Mouse (Mus musculus) left cerebral cortex, postnatal 10 days (tissue): ENCODE measurements around the gene Bcl10. TPM values are rescaled to one million over a fixed set of nuclear protein-coding genes. Genes with fewer than 3 reads are reported as not detected.

Experiments used
- DNase-seq, 2 experiments: peaks; one replicate each; pipeline ENCODE4 v3.0.0; 2021 to 2022; ENCODE audit warnings: low spot score in 2 of 2, mixed read lengths in 1 of 2; ENCODE audit errors: extremely low spot score in 1 of 2
- intact Hi-C: fragments of 180-260 bp; cut with DNase I; formaldehyde crosslinking; loops from one replicate; pipeline ENCODE4 v1.15.1; 2025
- total RNA-seq, 2 experiments: library from RNA; stranded (reverse); gene quantifications; 2 replicates each; pipeline ENCODE4 v1.2.3; 2021

Bcl10 gene
- total RNA-seq, 2 experiments from 2014 or later = 15.8 to 16.2 TPM

- intact Hi-C loops = no loop called here
- DNase-seq = peak in 1 of 2 experiments; percentile 35
Measured at GRCm38 (mm10) chr3:145969031-145969501, 46.5 kb downstream of the Bcl10 start.

- DNase-seq = no peak
- intact Hi-C loops = no loop called here
Measured at GRCm38 (mm10) chr3:145971501-145971900, 48.9 kb downstream of the Bcl10 start.

GRCm38 (mm10) chr3:145974986-145975385 is 52.4 kb downstream of the Bcl10 start:
- no peak for DNase-seq
- intact Hi-C loops = no loop called here

Other genes starting within 250 kb of the Bcl10 start
- gene Ddah1, start 164.1 kb upstream of the Bcl10 start, total RNA-seq = 10 to 100 TPM; 87.0 to 87.8 TPM
- gene 2410004B18Rik, start 15.2 kb downstream of the Bcl10 start, total RNA-seq = 10 to 100 TPM; 41.2 to 47.4 TPM
- gene Syde2, start 65.1 kb downstream of the Bcl10 start, total RNA-seq = 1 to 10 TPM; 3.1 to 4.3 TPM
- under 1 TPM; 0.26 to 0.36 TPM for gene Wdr63, start 185.3 kb downstream of the Bcl10 start, total RNA-seq
- gene Mcoln3, start 194.6 kb downstream of the Bcl10 start, total RNA-seq = not detected
- gene Mcoln2, start 227.0 kb downstream of the Bcl10 start, total RNA-seq = under 1 TPM in 1 of 2 experiments, not detected in 1; 0.60 TPM